Mouse (Mus musculus): ENCODE measurements around the gene Scoc. TPM values are rescaled to one million over a fixed set of nuclear protein-coding genes. Genes with fewer than 3 reads are reported as not detected.
A peak's percentile ranks its signal among the peaks of the same experiment; 100 is the strongest.

Gene Scoc
- polyA plus RNA-seq, 1 experiment from 2014 or later = 104 TPM

DNA sequence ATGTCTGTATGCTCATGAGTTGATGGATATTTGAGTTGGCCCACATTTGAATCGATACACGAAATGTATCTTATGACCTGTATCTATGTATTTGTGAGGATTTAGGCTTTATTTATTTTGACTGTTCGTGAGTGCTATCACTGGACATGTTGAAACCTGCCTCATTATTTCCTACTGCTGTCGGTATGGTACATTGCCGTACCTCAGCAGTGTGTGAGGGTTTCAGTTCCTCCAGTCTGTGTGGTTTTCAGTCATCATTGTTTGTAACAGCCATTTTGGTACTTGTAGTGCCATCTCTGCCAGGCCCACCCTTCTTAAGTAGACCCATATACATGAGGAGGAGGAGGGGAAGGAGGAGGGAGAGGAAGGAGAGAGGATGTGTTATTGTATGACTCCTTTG is 63.9 kb downstream of the Scoc start:
- Histone ChIP-seq H3K4me3 (replicated peaks) (no peak overlapping the region), H3K9ac (no peak overlapping the region), H3K36me3 (no peaks in the 10 kb centered on the region), H3K27ac (no peak overlapping the region), H3K4me1 (no peaks in the 10 kb centered on the region), H3K9me3 (no peaks in the 10 kb centered on the region), H3K27me3 (replicated peaks) (peaks cover 13% of the 10 kb centered on the region), H3K4me2 (no peak overlapping the region)
- 81% methylated on average over 5 of the region's 5 CpGs for WGBS
- ATAC-seq (ENCODE audit: insufficient read depth, low FRiP score, low read depth) = no peak

DNA sequence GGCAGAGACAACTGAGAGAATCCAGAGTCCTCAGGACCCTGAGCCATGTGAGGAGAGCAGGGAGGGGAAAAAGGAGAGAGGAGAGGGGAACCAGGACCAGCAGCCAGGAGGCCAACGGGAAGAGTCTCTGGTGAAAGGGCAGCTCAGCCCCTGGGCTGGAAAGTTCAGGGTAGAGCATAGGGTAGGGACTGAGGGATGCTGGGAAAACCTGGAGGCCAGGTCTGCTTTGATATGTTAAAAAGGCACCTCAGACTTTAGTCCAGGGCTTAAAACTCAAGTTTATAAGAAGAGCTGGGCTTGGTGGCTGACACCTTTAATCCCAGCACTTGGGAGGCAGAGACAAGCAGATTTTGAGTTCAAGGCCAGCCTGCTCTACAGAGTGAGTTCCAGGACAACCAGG is 65.7 kb downstream of the Scoc start:
- no peaks in the 10 kb centered on the region for H3K4me1 ChIP-seq
- no peak overlapping the region for H3K9ac ChIP-seq
- ATAC-seq (ENCODE audit: insufficient read depth, low FRiP score, low read depth) = no peak
- no peak overlapping the region for H3K27ac ChIP-seq
- peaks cover 23% of the 10 kb centered on the region for H3K27me3 ChIP-seq (replicated peaks)
- H3K9me3 ChIP-seq = no peaks in the 10 kb centered on the region
- H3K4me2 ChIP-seq = no peak overlapping the region
- no peaks in the 10 kb centered on the region for H3K36me3 ChIP-seq
- 61% methylated on average over 1 of the region's 1 CpGs for WGBS
- H3K4me3 ChIP-seq (replicated peaks) = no peak overlapping the region

DNA sequence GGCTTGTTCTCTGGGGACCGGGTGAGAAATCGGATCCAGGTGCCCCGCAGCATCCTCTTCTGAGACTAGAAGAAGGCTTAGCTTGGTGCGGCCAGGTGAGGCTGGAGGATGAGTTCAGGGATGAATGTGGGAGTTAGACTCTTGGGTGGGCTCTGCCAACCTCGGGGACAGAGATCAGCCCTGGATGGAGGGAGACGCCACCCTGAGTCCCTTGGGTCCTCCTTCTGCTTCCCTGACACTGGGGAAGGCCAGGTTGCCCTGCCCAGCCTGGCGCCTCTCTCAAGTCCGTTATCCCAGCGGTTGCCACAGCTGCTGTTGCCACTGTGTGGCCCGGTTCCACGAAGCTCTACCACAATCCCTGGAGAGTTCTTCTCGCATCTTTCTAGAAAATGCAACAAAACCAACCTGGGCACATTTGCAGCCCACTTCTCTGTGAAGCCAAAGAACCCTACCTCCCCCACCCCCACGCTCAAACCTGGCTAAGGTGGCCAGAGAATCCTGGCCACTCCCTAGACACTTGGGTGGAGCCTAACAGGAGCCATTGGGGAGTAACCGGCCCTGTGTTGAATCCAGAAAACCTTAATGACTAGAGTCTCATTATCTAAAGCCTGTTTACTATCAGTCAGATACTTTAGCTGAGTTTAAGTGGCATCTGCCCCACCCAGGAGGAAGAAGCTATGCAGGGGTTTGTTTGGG is 68.0 kb downstream of the Scoc start:
- H3K9ac ChIP-seq = no peak overlapping the region
- peak overlapping the region; percentile 40 for H3K4me3 ChIP-seq (replicated peaks)
- H3K4me1 ChIP-seq = no peaks in the 10 kb centered on the region
- peaks cover 23% of the 10 kb centered on the region for H3K27me3 ChIP-seq (replicated peaks)
- H3K36me3 ChIP-seq = no peaks in the 10 kb centered on the region
- H3K9me3 ChIP-seq = no peaks in the 10 kb centered on the region
- 8% methylated on average over 13 of the region's 14 CpGs for WGBS
- H3K4me2 ChIP-seq = peak overlapping the region; percentile 77
- ATAC-seq (ENCODE audit: insufficient read depth, low FRiP score, low read depth) = no peak
- no peak overlapping the region for H3K27ac ChIP-seq

DNA sequence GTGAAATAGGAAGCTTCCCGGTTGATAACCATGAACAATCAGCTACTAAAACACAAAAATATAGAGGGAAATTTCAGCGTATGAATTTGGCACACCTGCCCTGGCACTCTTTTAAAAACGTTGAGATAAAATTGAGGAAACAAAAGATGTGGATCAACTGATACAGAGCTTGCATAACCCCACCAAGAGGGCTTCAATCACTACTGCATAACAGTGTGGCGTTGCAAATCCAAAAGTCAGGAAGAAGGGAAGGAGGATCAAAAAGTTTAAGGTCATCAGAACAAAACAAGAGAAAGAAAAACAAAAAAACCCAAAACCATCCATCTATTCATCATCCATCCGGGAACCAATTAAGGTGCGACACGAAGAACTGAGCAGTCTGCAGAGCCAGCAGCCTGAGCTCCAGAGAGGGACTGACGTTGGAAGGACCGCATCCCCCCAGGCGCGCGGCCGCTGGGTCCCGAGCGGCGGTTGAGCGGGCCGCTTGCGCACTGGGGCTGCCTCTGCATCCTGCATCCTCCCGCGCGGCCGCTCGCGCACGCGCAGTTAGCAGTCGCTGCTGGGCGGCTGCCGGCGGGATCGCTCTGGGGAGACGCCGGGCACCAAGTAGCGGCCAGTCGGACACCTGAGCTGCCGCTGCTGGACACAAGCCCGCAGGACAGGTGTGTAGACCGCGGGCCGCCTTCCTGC is 68.7 kb downstream of the Scoc start, which contains the start of gene Clgn:
Gene Clgn, plus strand, starts transcription at position 552 of the 690 bp plus-strand sequence.
- H3K9me3 ChIP-seq = no peaks in the 10 kb centered on the region
- H3K4me3 ChIP-seq (replicated peaks) = peak within 1 kb of the TSS; percentile 40
- peak within 1 kb of the TSS; percentile 77 for H3K4me2 ChIP-seq
- peaks cover 23% of the 10 kb centered on the region for H3K27me3 ChIP-seq (replicated peaks)
- no peak within 1 kb of the TSS for H3K9ac ChIP-seq
- 4% methylated on average over 41 of the region's 41 CpGs for WGBS
- H3K36me3 ChIP-seq = no peaks in the 10 kb centered on the region
- H3K4me1 ChIP-seq = no peaks in the 10 kb centered on the region
- ATAC-seq (ENCODE audit: insufficient read depth, low FRiP score, low read depth) = no peak; the same call in 1 of the 2 replicates
- no peak within 1 kb of the TSS for H3K27ac ChIP-seq

DNA sequence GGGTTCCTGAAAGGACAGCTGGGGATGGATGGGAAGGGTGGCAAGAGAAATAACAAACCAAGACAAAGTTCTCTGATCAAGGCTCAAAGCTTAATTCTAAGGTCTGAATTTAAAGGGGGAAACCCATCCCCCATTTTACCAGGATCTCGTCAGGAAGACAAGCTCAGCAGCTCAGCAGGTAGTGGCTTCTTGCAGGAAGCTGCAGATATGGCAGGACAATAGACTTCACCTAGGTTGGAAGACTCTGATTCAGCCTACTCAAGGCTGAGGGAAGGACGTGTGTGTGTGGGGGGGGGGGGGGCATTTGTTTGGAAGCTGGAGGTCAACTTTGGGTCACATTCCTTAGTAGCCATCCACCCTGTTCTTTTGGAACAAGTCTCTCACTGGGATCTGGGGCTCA is 75.3 kb downstream of the Scoc start:
- no peaks in the 10 kb centered on the region for H3K27me3 ChIP-seq (replicated peaks)
- 19% methylated on average over 2 of the region's 2 CpGs for WGBS
- no peak overlapping the region for H3K4me3 ChIP-seq (replicated peaks)
- no peak for ATAC-seq (ENCODE audit: insufficient read depth, low FRiP score, low read depth)
- no peaks in the 10 kb centered on the region for H3K4me1 ChIP-seq
- no peak overlapping the region for H3K9ac ChIP-seq
- no peak overlapping the region for H3K27ac ChIP-seq
- H3K36me3 ChIP-seq = no peaks in the 10 kb centered on the region
- H3K4me2 ChIP-seq = no peak overlapping the region
- H3K9me3 ChIP-seq = no peaks in the 10 kb centered on the region

DNA sequence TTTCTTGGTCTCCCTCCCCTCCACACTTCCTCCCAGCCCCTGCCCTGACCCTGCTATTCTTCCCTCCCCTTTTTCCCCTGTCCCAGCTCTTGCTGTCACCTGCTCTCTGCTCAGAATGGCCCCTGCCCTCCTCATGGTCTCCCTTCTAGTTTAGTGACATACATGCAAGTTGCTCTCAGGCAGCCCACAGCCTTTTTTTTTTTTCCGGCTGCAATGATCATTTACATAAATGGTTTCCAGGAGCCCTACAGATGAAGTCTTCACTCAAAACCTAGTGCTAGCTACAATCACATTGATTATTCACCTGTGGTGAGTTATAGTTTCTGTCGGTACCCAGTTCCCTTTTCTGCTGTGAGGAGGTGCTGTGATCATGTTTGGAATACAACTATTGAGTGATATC is 77.2 kb downstream of the Scoc start:
- Histone ChIP-seq H3K4me2 (no peak overlapping the region), H3K9me3 (no peaks in the 10 kb centered on the region), H3K27me3 (replicated peaks) (no peaks in the 10 kb centered on the region), H3K9ac (no peak overlapping the region), H3K4me1 (no peaks in the 10 kb centered on the region), H3K27ac (no peak overlapping the region), H3K36me3 (no peaks in the 10 kb centered on the region), H3K4me3 (replicated peaks) (no peak overlapping the region)
- 82% methylated on average over 2 of the region's 2 CpGs for WGBS
- ATAC-seq (ENCODE audit: insufficient read depth, low FRiP score, low read depth) = no peak

DNA sequence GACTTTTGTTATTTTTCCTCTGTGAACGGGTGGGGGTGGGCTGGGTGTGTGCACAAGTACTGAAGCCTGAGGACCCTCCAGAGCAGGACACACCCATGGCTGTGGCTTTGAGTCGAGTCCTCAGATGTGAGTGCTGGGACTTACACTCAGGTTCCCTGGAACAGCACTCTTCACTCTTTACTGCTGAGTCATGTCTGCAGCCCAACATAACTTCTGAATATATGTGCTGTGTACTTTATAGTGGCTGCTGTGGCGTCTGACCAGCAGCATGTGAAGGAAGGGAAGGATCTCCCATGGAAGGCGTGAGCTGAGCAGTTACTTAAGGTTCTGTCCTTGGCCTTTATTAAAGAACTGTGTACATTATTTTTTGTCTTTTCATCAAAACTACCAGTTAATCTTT is 78.0 kb downstream of the Scoc start:
- Histone ChIP-seq H3K4me2 (no peak overlapping the region), H3K9ac (no peak overlapping the region), H3K4me1 (no peaks in the 10 kb centered on the region), H3K4me3 (replicated peaks) (no peak overlapping the region), H3K36me3 (no peaks in the 10 kb centered on the region), H3K27ac (no peak overlapping the region), H3K9me3 (no peaks in the 10 kb centered on the region), H3K27me3 (replicated peaks) (no peaks in the 10 kb centered on the region)
- no peak for ATAC-seq (ENCODE audit: insufficient read depth, low FRiP score, low read depth)
- 51% methylated on average over 4 of the region's 4 CpGs for WGBS

Other genes with a start within 250 kb of the Scoc start
- not detected in 2 replicates for gene Ucp1, start 168.0 kb downstream of the Scoc start, polyA plus RNA-seq (2015; fragmentation: Nextera tagmentation; extraction: Ambion mirVana)
- 14.4 and 14.7 TPM in 2 replicates for gene Elmod2, start 125.9 kb downstream of the Scoc start, polyA plus RNA-seq (2015; fragmentation: Nextera tagmentation; extraction: Ambion mirVana)
- not detected in 2 replicates for gene Mgat4d, start 109.9 kb downstream of the Scoc start, polyA plus RNA-seq (2015; fragmentation: Nextera tagmentation; extraction: Ambion mirVana)
- gene Clgn, start 68.5 kb downstream of the Scoc start, polyA plus RNA-seq (2015; fragmentation: Nextera tagmentation; extraction: Ambion mirVana) = 0.41 and 0.52 TPM in 2 replicates
- not detected in 2 replicates for gene Olfr370, start 77.4 kb upstream of the Scoc start, polyA plus RNA-seq (2015; fragmentation: Nextera tagmentation; extraction: Ambion mirVana)
- 330 and 333 TPM in 2 replicates for gene Ndufb7, start 108.3 kb upstream of the Scoc start, polyA plus RNA-seq (2015; fragmentation: Nextera tagmentation; extraction: Ambion mirVana)
- 561 and 565 TPM in 2 replicates for gene Tecr, start 149.6 kb upstream of the Scoc start, polyA plus RNA-seq (2015; fragmentation: Nextera tagmentation; extraction: Ambion mirVana)
- 55.1 and 62.6 TPM in 2 replicates for gene Dnajb1, start 149.8 kb upstream of the Scoc start, polyA plus RNA-seq (2015; fragmentation: Nextera tagmentation; extraction: Ambion mirVana)
- 183 and 191 TPM in 2 replicates for gene Gipc1, start 194.3 kb upstream of the Scoc start, polyA plus RNA-seq (2015; fragmentation: Nextera tagmentation; extraction: Ambion mirVana)
- gene Ptger1, start 208.3 kb upstream of the Scoc start, polyA plus RNA-seq (2015; fragmentation: Nextera tagmentation; extraction: Ambion mirVana) = 4.4 and 5.4 TPM in 2 replicates
- gene Pkn1, start 240.8 kb upstream of the Scoc start, polyA plus RNA-seq (2015; fragmentation: Nextera tagmentation; extraction: Ambion mirVana) = 29.2 and 34.8 TPM in 2 replicates

Data from stomach, embryonic 15.5 days (tissue).